Mouse (Mus musculus): ENCODE results near the gene Igdcc4. TPM values are rescaled to one million over a fixed set of nuclear protein-coding genes. Genes with fewer than 3 reads are reported as not detected.

Gene Igdcc4
- total and polyA plus RNA-seq, 3 experiments = 0.22 TPM; not detected in 2

DNA sequence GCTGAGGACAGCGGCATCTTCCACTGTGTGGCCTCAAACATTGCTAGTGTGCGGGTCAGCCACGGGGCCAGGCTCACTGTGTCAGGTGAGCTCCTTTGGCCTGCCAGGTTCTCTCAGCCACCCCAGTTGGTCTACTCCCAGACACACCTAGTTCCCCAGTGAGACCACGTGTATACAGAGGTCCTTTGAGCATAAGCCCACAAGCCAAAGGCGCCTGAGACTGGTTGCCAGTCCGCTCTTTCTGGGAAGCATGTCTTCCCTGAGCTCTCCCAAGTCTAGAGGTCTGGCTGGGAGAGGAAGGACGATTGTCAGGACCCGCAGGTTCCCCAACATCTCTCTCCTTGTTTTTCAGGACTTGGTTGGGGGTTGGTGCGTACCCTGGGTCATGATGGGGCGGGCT lies 76.6 kb downstream of the Igdcc4 start:
- TF ChIP-seq CTCF (IDR thresholded peaks at IDR 0.05; ENCODE audit: low read depth, low read length) (no peak), GATA2 (IDR thresholded peaks at IDR 0.05; ENCODE audit: borderline replicate concordance, low read depth, low read length) (no peak), TAL1 (conservative IDR thresholded peaks at IDR 0.05; ENCODE audit: low read depth, low read length) (no peak), GATA1 (IDR thresholded peaks at IDR 0.05; ENCODE audit: borderline replicate concordance, low read length) (no peak)
- H3K36me3 ChIP-seq (replicated peaks) = no peaks in the 10 kb centered on the region
- no peaks in the 10 kb centered on the region for H3K9me3 ChIP-seq (replicated peaks)
- ATAC-seq (ENCODE audit: extremely low read depth, insufficient number of reproducible peaks, low FRiP score, poor library complexity, severe bottlenecking) (no peak), DNase-seq (ENCODE audit: low spot score) (no peak)
- no peak overlapping the region for H3K4me3 ChIP-seq (ENCODE audit: low read depth, low read length)
- H3K27me3 ChIP-seq (ENCODE audit: insufficient read depth, low read length) = peaks cover 67% of the 10 kb centered on the region
- H3K4me1 ChIP-seq (ENCODE audit: insufficient read depth, low read depth, low read length) = peaks cover 3% of the 10 kb centered on the region; the same call in 1 of the 2 replicates

DNA sequence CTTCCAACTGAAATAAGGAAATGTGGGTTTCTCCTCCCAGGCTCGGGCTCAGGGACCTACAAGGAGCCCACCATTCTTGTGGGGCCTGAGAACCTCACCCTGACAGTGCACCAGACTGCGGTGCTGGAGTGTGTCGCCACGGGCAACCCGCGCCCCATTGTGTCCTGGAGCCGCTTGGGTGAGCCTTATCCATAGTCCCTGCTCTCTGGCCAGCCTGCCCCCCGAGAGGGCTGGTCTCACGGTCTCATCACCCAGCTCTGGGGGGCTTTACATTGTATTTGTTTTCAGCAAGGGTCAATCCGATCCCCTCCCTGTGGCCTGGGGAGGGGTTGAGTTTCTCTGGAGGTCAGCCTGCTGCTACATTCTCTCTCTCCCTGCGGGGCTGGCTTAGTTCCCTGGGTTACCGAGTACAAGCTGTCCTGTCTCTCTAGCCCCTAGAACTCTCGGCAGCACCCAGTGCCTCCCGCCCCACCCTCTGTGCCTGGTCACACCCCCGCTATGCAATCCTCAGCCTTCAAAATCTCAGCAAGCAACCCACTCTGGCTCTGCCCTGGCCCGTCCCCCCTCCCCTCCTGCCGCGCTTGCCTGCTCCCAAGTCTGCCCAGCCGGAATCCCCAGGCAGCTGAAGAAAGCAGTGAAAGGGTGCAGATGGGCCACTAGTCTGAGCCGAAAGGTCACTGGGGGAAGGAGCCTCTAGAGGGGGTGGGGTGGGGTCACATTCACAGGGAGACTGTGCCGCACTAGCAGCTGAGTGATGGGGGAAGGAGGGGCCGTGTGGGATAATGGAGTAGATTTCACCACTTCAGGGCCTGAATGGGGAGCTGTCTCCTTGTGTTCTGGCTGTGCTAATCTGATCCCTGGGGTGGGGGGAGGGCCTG lies 77.3 kb downstream of the Igdcc4 start:
- Histone ChIP-seq H3K27me3 (ENCODE audit: insufficient read depth, low read length) (peaks cover 63% of the 10 kb centered on the region), H3K4me3 (ENCODE audit: low read depth, low read length) (no peak overlapping the region), H3K4me1 (ENCODE audit: insufficient read depth, low read depth, low read length) (peaks cover 3% of the 10 kb centered on the region; the same call in 1 of the 2 replicates), H3K9me3 (replicated peaks) (no peaks in the 10 kb centered on the region), H3K36me3 (replicated peaks) (no peaks in the 10 kb centered on the region)
- no peak for ATAC-seq (ENCODE audit: extremely low read depth, insufficient number of reproducible peaks, low FRiP score, poor library complexity, severe bottlenecking)
- TF ChIP-seq CTCF (IDR thresholded peaks at IDR 0.05; ENCODE audit: low read depth, low read length) (no peak), POLR2AphosphoS5 (IDR thresholded peaks at IDR 0.05; ENCODE audit: insufficient replicate concordance, low read depth, low read length) (no peak), GATA2 (IDR thresholded peaks at IDR 0.05; ENCODE audit: borderline replicate concordance, low read depth, low read length) (no peak), GATA1 (IDR thresholded peaks at IDR 0.05; ENCODE audit: borderline replicate concordance, low read length) (no peak), TAL1 (conservative IDR thresholded peaks at IDR 0.05; ENCODE audit: low read depth, low read length) (no peak)
- DNase-seq (ENCODE audit: low spot score) = no peak

DNA sequence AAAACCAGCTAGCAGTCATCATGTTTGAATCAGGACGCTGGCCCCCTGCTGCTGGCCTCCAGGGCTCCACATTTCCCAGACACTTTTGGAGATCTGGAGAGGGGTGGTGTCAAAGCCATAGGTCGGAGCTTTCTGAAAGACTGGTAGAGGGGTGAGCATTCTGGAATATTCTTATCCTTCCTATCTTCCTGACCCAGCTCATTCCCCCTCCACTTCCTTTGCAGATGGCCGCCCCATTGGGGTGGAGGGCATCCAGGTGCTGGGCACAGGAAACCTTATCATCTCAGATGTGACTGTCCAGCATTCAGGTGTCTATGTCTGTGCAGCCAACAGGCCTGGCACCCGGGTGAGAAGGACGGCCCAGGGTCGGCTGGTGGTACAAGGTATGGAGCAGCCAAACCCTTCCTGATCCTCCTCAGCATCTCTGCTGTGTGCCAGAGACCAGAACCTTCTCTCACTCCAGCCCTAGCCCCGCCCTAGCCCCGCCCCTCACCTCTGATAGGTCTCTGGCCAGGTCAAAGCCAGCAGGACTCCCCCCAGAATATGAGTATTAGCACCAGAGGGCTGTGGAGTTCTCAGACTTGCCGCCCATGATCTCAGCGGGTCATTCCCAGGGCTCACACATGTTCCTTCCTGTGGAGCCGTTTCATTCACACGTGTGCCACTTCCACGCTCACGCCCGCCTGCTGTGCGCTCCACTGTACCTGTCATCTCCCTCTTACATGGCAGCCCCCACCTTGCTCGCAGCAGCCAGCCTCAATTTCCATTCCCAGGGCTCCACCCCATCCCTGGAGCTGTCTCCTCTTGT lies 78.7 kb downstream of the Igdcc4 start:
- H3K36me3 ChIP-seq (replicated peaks) = no peaks in the 10 kb centered on the region
- no peak for ATAC-seq (ENCODE audit: extremely low read depth, insufficient number of reproducible peaks, low FRiP score, poor library complexity, severe bottlenecking)
- peaks cover 66% of the 10 kb centered on the region for H3K27me3 ChIP-seq (ENCODE audit: insufficient read depth, low read length)
- no peaks in the 10 kb centered on the region for H3K9me3 ChIP-seq (replicated peaks)
- H3K4me1 ChIP-seq (ENCODE audit: insufficient read depth, low read depth, low read length) = peaks cover 3% of the 10 kb centered on the region; the same call in 1 of the 2 replicates
- TF ChIP-seq GATA1 (IDR thresholded peaks at IDR 0.05; ENCODE audit: borderline replicate concordance, low read length) = no peak
- TF ChIP-seq POLR2AphosphoS5 (IDR thresholded peaks at IDR 0.05; ENCODE audit: insufficient replicate concordance, low read depth, low read length) = no peak
- no peak for TF ChIP-seq TAL1 (conservative IDR thresholded peaks at IDR 0.05; ENCODE audit: low read depth, low read length)
- no peak for TF ChIP-seq CTCF (IDR thresholded peaks at IDR 0.05; ENCODE audit: low read depth, low read length)
- no peak for TF ChIP-seq GATA2 (IDR thresholded peaks at IDR 0.05; ENCODE audit: borderline replicate concordance, low read depth, low read length)
- H3K4me3 ChIP-seq (ENCODE audit: low read depth, low read length) = no peak overlapping the region
- no peak for DNase-seq (ENCODE audit: low spot score)

Other genes starting within 250 kb of the Igdcc4 start
- gene Slc24a1, start 149.9 kb upstream of the Igdcc4 start, total RNA-seq (2014; fragmentation: Nextera tagmentation) = not detected in 2 replicates
- gene Slc24a1, start 149.9 kb upstream of the Igdcc4 start, total RNA-seq (2017) = 0.05 and 0.06 TPM in 2 replicates
- gene Slc24a1, start 149.9 kb upstream of the Igdcc4 start, polyA plus RNA-seq (2012) = not detected in 2 replicates
- gene Ints14, start 140.6 kb upstream of the Igdcc4 start, total RNA-seq (2014; fragmentation: Nextera tagmentation) = 46.3 and 50.1 TPM in 2 replicates
- gene Ints14, start 140.6 kb upstream of the Igdcc4 start, total RNA-seq (2017) = 42.0 and 43.2 TPM in 2 replicates
- 36.4 and 42.7 TPM in 2 replicates for gene Ints14, start 140.6 kb upstream of the Igdcc4 start, polyA plus RNA-seq (2012)
- gene Hacd3, start 79.8 kb upstream of the Igdcc4 start, total RNA-seq (2014; fragmentation: Nextera tagmentation) = 22.0 and 22.3 TPM in 2 replicates
- gene Hacd3, start 79.8 kb upstream of the Igdcc4 start, total RNA-seq (2017) = 48.1 and 49.0 TPM in 2 replicates
- 3.0 and 3.3 TPM in 2 replicates for gene Hacd3, start 79.8 kb upstream of the Igdcc4 start, polyA plus RNA-seq (2012)
- 137 and 145 TPM in 2 replicates for gene Dpp8, start 69.1 kb upstream of the Igdcc4 start, total RNA-seq (2014; fragmentation: Nextera tagmentation)
- gene Dpp8, start 69.1 kb upstream of the Igdcc4 start, total RNA-seq (2017) = 125 and 133 TPM in 2 replicates
- 11.6 and 13.6 TPM in 2 replicates for gene Dpp8, start 69.1 kb upstream of the Igdcc4 start, polyA plus RNA-seq (2012)
- not detected in 2 replicates for gene Igdcc3, start 39.7 kb downstream of the Igdcc4 start, total RNA-seq (2014; fragmentation: Nextera tagmentation)
- 0.49 TPM in 1 of 2 replicates, not detected in the other for gene Igdcc3, start 39.7 kb downstream of the Igdcc4 start, total RNA-seq (2017)
- gene Igdcc3, start 39.7 kb downstream of the Igdcc4 start, polyA plus RNA-seq (2012) = not detected in 2 replicates
- 14.8 and 19.5 TPM in 2 replicates for gene Parp16, start 93.9 kb downstream of the Igdcc4 start, total RNA-seq (2014; fragmentation: Nextera tagmentation)
- gene Parp16, start 93.9 kb downstream of the Igdcc4 start, total RNA-seq (2017) = 7.7 and 7.8 TPM in 2 replicates
- 15.9 and 19.4 TPM in 2 replicates for gene Parp16, start 93.9 kb downstream of the Igdcc4 start, polyA plus RNA-seq (2012)
- gene Cilp, start 163.7 kb downstream of the Igdcc4 start, total RNA-seq (2014; fragmentation: Nextera tagmentation) = not detected in 2 replicates
- gene Cilp, start 163.7 kb downstream of the Igdcc4 start, total RNA-seq (2017) = under 0.01 TPM in 1 of 2 replicates, not detected in the other
- gene Cilp, start 163.7 kb downstream of the Igdcc4 start, polyA plus RNA-seq (2012) = not detected in 2 replicates
- gene Clpx, start 192.8 kb downstream of the Igdcc4 start, total RNA-seq (2014; fragmentation: Nextera tagmentation) = 34.1 and 41.9 TPM in 2 replicates
- gene Clpx, start 192.8 kb downstream of the Igdcc4 start, total RNA-seq (2017) = 59.5 and 64.9 TPM in 2 replicates
- gene Clpx, start 192.8 kb downstream of the Igdcc4 start, polyA plus RNA-seq (2012) = 12.7 and 14.0 TPM in 2 replicates
- gene Pdcd7, start 244.6 kb downstream of the Igdcc4 start, total RNA-seq (2014; fragmentation: Nextera tagmentation) = 8.0 and 10.2 TPM in 2 replicates
- 18.8 and 22.7 TPM in 2 replicates for gene Pdcd7, start 244.6 kb downstream of the Igdcc4 start, total RNA-seq (2017)
- gene Pdcd7, start 244.6 kb downstream of the Igdcc4 start, polyA plus RNA-seq (2012) = 29.9 and 42.8 TPM in 2 replicates